Mouse (Mus musculus) Patski (cell line): ENCODE measurements around the gene Gm38392. TPM values are rescaled to one million over a fixed set of nuclear protein-coding genes. Genes with fewer than 3 reads are reported as not detected.
"Not testable (repeated sequence)": the region's sequence is repeated elsewhere in the genome, so short reads cannot be mapped to it uniquely, and the experiment has no call there.

ENCODE experiments used
- ATAC-seq: fragments of 100-300 bp; one replicate; pipeline ENCODE4 v1.8.0; 2021
- CTCF ChIA-PET: fragments of 350-600 bp; sonication (Branson Sonifier 250); formaldehyde crosslinking; loops from one replicate; lab custom pipeline; 2022; ENCODE audit warnings: inconsistent platforms; lab: Charles Lee
- POLR2A ChIA-PET: fragments of 350-600 bp; sonication (Branson Sonifier 250); formaldehyde crosslinking; loops from one replicate; lab custom pipeline; 2022; ENCODE audit warnings: antibody characterized with exemption, inconsistent platforms; lab: Charles Lee
- DNase-seq: peaks from one replicate; pipeline ENCODE4 v3.0.0-alpha.2; 2011; ENCODE audit warnings: low read depth, low spot score
- H3K27me3 ChIP-seq: fragments of 371-371 bp; one replicate; pipeline ENCODE4 v1.5.1; 2021
- CTCF ChIP-seq: fragments of 100-300 bp; IDR thresholded peaks from one replicate; pipeline ENCODE4 v1.5.1; 2021
- in situ Hi-C: fragments of 300-500 bp; cut with MboI; formaldehyde crosslinking; loops from 3 replicates; pipeline ENCODE4 v1.11.1; 2018; ENCODE audit warnings: low pct_unique_long_range_greater_than_20kb, mixed read lengths
- polyA plus RNA-seq: library from polyadenylated mRNA; unstranded; gene quantifications from one replicate; pipeline ENCODE4 v1.2.3, GENCODE M21; 2021

Gm38392 gene
- polyA plus RNA-seq, 1 experiment from 2014 or later = 0.19 TPM

GRCm38 (mm10) chr3:88299172-88299571 is 12.2 kb upstream of the Gm38392 start:
- DNase-seq = no peak
- POLR2A ChIA-PET = interaction anchor here (1.7 kb wide), 1 partner anchor 26 kb away, joined by 7 read pairs; the partner anchor contains the start of gene Glmp
- no peak for ATAC-seq
- TF ChIP-seq CTCF = no peak
- H3K27me3 ChIP-seq = no peaks in the 10 kb centered on the region
- CTCF ChIA-PET = interaction anchor here (1.7 kb wide), 1 partner anchor 26 kb away, joined by 4 read pairs; the partner anchor contains the start of gene Glmp
- in situ Hi-C loops = no loop called here

- no peaks in the 10 kb centered on the region for H3K27me3 ChIP-seq
- DNase-seq (no peak), ATAC-seq (no peak)
- in situ Hi-C loops = no loop called here
- TF ChIP-seq CTCF = no peak
- ChIA-PET POLR2A (interaction anchor here (0.8 to 1.7 kb wide), 4 partner anchors 10 to 40 kb away, joined by 3 to 7 read pairs (median 4); partner anchors contain the start of genes Glmp and Gm38392), CTCF (interaction anchor here (1.1 to 1.7 kb wide), 3 partner anchors 26 to 60 kb away, joined by 3 to 4 read pairs (median 3); partner anchors contain the start of gene Glmp)
These were observed 10.4 kb upstream of the Gm38392 start for GRCm38 (mm10) chr3:88297321-88297851.

GRCm38 (mm10) chr3:88296561-88297318 is 9.7 kb upstream of the Gm38392 start, which contains the start of the genes Tsacc and Cct3:
Gene Tsacc, minus strand, starts transcription at chr3:88296999.
Gene Cct3, plus strand, starts transcription at chr3:88297116.
- H3K27me3 ChIP-seq = no peaks in the 10 kb centered on the region
- peak; percentile 88 for ATAC-seq
- ChIA-PET POLR2A (interaction anchor here (0.6 to 1.6 kb wide), 5 partner anchors 9 to 41 kb away, joined by 3 to 4 read pairs (median 3); partner anchors contain the start of gene Gm38392), CTCF (interaction anchor here (1.1 to 1.5 kb wide), 4 partner anchors 25 to 59 kb away, joined by 3 read pairs; no protein-coding TSS in a partner anchor)
- in situ Hi-C loops = no loop called here
- DNase-seq = peak; percentile 100
- no peak for TF ChIP-seq CTCF

GRCm38 (mm10) chr3:88296110-88296560 is 9.1 kb upstream of the Gm38392 start:
- in situ Hi-C loops = no loop called here
- ChIA-PET POLR2A (interaction anchor here (0.7 kb wide), 1 partner anchor 9 kb away, joined by 3 read pairs; the partner anchor contains the start of gene Gm38392), CTCF (interaction anchor here (1.1 to 1.2 kb wide), 2 partner anchors 25 to 31 kb away, joined by 3 read pairs; no protein-coding TSS in a partner anchor)
- no peaks in the 10 kb centered on the region for H3K27me3 ChIP-seq
- TF ChIP-seq CTCF = no peak
- no peak for ATAC-seq
- DNase-seq = no peak

GRCm38 (mm10) chr3:88295272-88295671 is 8.3 kb upstream of the Gm38392 start:
- H3K27me3 ChIP-seq, DNase-seq, CTCF ChIA-PET, ATAC-seq, in situ Hi-C loops, POLR2A ChIA-PET: not testable (repeated sequence)

- ATAC-seq (no peak), DNase-seq (no peak)
- POLR2A ChIA-PET = no interaction called here
- no peaks in the 10 kb centered on the region for H3K27me3 ChIP-seq
- TF ChIP-seq CTCF = no peak
- in situ Hi-C loops = no loop called here
- CTCF ChIA-PET = interaction anchor here (1.1 kb wide), 1 partner anchor 49 kb away, joined by 3 read pairs; no protein-coding TSS in a partner anchor
These were observed 5.0 kb upstream of the Gm38392 start for GRCm38 (mm10) chr3:88291970-88292369.

GRCm38 (mm10) chr3:88288133-88288713 is 1.2 kb upstream of the Gm38392 start:
- in situ Hi-C loops, ATAC-seq, H3K27me3 ChIP-seq, DNase-seq: not testable (repeated sequence)
- ChIA-PET POLR2A (interaction anchor here (1.1 kb wide), 1 partner anchor 8 kb away, joined by 3 read pairs; the partner anchor contains the start of gene Tsacc), CTCF (interaction anchor here (1.1 kb wide), 1 partner anchor 42 kb away, joined by 4 read pairs; no protein-coding TSS in a partner anchor)

GRCm38 (mm10) chr3:88285565-88285895 is 1.5 kb downstream of the Gm38392 start:
- H3K27me3 ChIP-seq, in situ Hi-C loops, ATAC-seq, DNase-seq: not testable (repeated sequence)
- ChIA-PET POLR2A (interaction anchor here (0.6 kb wide), 1 partner anchor 126 kb away, joined by 3 read pairs; no protein-coding TSS in a partner anchor), CTCF (interaction anchor here (1.4 kb wide), 1 partner anchor 39 kb away, joined by 4 read pairs; no protein-coding TSS in a partner anchor)

GRCm38 (mm10) chr3:88284815-88285564 is 2.0 kb downstream of the Gm38392 start:
- CTCF ChIA-PET = interaction anchor here (1.4 kb wide), 1 partner anchor 39 kb away, joined by 4 read pairs; no protein-coding TSS in a partner anchor
- ATAC-seq, POLR2A ChIA-PET, DNase-seq, H3K27me3 ChIP-seq, in situ Hi-C loops: not testable (repeated sequence)

- in situ Hi-C loops, H3K27me3 ChIP-seq, ATAC-seq, DNase-seq, POLR2A ChIA-PET: not testable (repeated sequence)
- CTCF ChIA-PET = interaction anchor here (1.0 kb wide), 1 partner anchor 47 kb away, joined by 3 read pairs; no protein-coding TSS in a partner anchor
These were observed 5.7 kb downstream of the Gm38392 start for GRCm38 (mm10) chr3:88281141-88281916.
